Mouse (Mus musculus) erythroid progenitor cell, adult 5-6 weeks (primary cell): Measurements from ENCODE around the gene Abca13. TPM values are rescaled to one million over a fixed set of nuclear protein-coding genes. Genes with fewer than 3 reads are reported as not detected.
"Not testable (repeated sequence)": the region's sequence is repeated elsewhere in the genome, so short reads cannot be mapped to it uniquely, and the experiment has no call there.

Experiments used
- ATAC-seq: replicated peaks from 2 replicates; pipeline ENCODE4 v1.8.0; 2016; ENCODE audit warnings: moderate number of reproducible peaks, mild to moderate bottlenecking, moderate TSS enrichment, inconsistent platforms; ENCODE audit not compliant: poor library complexity, low FRiP score, severe bottlenecking
- total RNA-seq, 2 experiments: library from RNA; stranded (forward) in 1 of 2; stranded (reverse) in 1 of 2; fragments of 150-400 nt in 1 of 2; fragments of 186-747, 209-891 nt in 1 of 2; gene quantifications; 2 replicates each; pipeline versions ENCODE4 v1.2.3 to v1.2.4; 2015 to 2017; ENCODE audit warnings: low replicate concordance in 2 of 2

The Abca13 gene
- total RNA-seq (2015; ENCODE audit: low replicate concordance): 5.0 and 7.2 TPM in 2 replicates
- total RNA-seq (2017; ENCODE audit: low replicate concordance): 4.4 and 4.6 TPM in 2 replicates

- no peak for ATAC-seq
These were observed at the start of gene Abca13 for GRCm38 (mm10) chr11:9191555-9192131. Abca13 (plus strand) TSS chr11:9191942.

- ATAC-seq: no peak
These were observed 46.6 kb upstream of the Abca13 start for GRCm38 (mm10) chr11:9145113-9145512.

DNA sequence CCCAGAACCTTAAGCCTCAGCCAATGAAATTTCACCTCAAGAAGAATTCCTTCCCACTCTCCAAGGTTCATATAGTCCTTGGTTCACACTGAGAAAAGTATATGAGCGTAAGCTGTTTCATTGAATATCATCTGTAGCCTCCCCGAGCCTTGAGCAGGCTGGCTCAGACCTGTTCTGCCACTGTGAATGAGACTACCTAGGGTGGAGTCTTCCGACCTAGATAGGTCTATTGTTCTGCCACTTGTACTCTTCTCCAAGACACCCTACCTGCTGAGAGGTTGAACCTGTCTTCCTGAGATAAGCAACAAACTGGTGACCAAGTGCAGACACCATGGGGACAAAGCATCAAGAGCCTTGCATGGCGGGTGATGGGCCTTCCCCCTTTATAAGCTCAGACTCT, 45.6 kb upstream of the Abca13 start:
- no peak for ATAC-seq

- ATAC-seq: no peak
These were observed 45.1 kb upstream of the Abca13 start for GRCm38 (mm10) chr11:9146683-9147082.

GRCm38 (mm10) chr11:9148206-9148605, 43.5 kb upstream of the Abca13 start:
- no peak for ATAC-seq

- ATAC-seq: not testable (repeated sequence)
These were observed 41.3 kb upstream of the Abca13 start for GRCm38 (mm10) chr11:9150403-9150802.

GRCm38 (mm10) chr11:9159953-9160352, 31.8 kb upstream of the Abca13 start:
- ATAC-seq: no peak

DNA sequence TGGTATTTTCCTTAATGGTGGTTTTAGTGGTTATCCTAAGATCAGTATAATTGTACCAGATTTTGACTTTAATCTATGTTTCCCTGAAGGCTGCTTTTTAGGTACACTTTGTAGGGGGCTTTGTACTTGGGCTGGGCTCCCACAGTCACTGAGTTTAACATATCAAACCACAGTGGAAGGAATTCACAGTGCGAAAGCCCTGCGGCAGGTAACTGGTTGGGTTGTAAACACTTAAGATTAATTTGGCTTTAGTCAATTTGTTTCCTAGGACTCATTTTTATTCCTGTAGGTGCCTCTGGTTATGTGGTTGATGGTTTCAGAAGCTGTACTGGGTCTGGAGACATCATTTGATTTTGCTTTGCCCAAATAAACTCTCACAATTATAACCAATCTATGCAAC, 24.4 kb upstream of the Abca13 start:
- no peak for ATAC-seq

GRCm38 (mm10) chr11:9181477-9181876, 10.3 kb upstream of the Abca13 start:
- ATAC-seq: no peak

DNA sequence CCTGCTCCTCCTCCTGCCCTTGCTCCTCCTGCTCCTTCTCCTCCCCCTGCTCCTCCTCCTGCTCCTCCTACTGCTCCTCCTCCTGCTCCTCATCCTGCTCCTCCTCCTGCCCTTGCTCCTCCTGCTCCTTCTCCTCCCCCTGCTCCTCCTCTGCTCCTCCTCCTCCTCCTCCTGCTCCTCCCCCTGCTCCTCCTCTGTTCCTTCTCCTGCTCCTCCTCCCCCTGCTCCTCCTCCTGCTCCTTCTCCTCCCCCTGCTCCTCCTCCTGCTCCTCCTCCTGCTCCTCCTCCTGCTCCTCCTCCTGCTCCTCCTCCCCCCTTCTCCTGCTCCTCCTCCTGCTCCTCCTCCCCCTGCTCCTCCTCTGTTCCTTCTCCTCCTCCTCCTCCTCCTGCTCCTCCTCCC, 2.3 kb upstream of the Abca13 start:
- ATAC-seq: not testable (repeated sequence)

DNA sequence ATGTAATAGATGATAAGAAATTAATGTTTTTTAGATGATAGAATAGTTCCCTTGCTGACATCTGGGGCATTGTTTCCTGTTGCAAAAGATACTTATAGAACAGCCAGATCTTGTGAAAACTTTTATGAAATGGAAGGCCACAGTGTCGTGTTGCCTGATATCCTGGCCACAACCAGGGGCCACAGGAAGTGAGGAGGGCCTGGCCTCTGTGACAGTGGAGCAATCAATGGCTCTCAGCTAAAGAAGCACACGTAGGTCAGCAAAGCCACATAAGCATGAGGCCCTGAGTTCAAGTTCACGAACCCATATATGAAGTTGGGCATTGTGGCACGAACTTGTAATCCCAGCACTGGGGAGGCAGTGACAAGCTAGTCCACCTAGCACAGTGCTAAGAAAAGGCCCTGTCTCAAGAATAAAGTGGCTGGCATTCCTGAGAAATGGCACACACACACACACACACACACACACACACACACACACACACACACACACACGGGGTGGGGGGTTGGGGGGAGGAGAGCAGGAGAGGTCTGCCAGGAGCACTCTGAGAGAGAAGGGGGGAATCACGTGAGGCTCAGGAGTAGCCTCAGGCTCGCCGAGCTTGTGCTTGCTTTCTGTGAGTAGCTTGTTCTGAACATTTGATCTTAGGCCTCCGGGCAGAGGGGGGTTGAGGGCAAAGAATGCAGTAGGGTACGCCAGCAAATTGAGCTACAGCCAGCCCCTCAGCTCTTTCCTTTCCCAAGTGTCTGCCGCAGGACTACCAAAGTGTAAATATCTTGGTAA, 779 bp upstream of the Abca13 start:
- no peak for ATAC-seq

GRCm38 (mm10) chr11:9194861-9195260, 3.1 kb downstream of the Abca13 start:
- no peak for ATAC-seq

DNA sequence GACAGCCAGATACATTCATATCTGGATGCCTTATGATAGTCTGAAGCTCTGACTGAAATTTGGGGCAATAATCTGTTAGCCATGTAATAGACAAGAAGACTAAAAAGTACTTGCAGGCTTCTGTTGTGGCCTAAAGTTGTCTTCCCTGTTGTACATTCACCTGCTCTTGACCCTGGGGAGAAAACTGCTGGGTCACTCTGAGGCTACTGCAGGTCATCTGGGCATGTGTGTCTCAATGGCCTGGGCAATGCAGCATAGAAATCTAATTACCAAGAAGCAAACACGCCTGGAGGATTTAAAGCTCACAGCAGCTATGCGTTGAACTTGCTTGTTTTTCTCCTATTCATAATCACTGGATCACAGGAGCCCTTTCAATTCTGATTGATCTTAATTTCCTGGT, 8.1 kb downstream of the Abca13 start:
- no peak for ATAC-seq

DNA sequence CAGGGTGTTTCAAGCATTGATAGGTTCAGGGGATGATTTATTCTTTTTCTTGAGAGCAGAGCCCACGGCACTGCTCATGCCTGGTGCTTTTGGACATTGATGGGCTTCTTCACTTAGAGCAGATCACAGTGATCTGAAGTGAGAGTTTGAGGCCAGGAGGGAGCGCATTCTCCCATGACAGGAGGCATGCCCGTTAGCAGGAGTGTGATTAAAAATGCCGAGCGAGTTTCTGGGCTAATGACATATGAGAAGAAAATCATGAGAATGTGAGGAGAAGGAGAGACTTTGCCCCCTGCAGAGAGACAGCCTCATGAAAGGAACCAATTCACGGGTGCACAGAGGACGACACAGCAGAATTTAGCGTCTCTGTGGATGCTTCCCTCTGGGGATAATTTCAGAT, 19.0 kb downstream of the Abca13 start:
- ATAC-seq: no peak

DNA sequence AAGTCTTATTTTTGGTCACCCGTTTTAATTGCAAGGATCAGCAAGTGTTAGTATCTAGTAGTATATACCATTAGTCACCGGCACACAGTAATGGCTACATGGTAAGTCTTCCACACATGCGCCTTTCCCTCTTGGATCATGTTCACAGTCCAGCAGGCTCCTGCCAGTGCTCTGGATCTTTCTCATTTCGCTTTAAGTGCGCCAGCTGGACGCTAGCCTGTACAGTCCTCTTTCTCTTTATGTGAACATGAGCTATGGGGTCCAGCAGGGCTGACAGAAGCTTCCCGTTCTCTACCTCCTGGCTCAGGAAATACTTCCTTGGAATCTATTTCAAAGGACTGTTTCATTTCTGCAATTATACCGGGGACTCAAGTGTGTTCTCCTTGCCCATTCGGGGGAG, 21.8 kb downstream of the Abca13 start:
- ATAC-seq: no peak

DNA sequence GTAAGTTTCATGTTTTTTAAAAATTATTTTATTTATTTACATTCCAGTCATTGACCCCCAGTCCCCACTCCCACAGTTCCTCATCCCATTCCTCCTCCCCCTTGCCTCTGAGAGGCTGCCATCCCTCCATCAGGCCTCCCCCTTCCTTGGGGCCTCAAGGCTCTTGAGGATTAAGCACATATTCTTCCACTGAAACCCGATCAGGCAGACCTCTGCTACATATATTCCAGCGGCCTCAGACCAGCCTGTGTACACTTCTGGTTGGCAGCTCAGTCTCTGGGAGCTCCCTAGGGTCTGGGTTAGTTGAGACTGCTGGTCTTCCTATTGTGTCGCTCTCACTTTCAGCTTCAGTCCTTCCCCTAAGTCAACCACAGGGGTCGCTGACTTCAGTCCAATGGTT, 24.5 kb downstream of the Abca13 start:
- no peak for ATAC-seq

DNA sequence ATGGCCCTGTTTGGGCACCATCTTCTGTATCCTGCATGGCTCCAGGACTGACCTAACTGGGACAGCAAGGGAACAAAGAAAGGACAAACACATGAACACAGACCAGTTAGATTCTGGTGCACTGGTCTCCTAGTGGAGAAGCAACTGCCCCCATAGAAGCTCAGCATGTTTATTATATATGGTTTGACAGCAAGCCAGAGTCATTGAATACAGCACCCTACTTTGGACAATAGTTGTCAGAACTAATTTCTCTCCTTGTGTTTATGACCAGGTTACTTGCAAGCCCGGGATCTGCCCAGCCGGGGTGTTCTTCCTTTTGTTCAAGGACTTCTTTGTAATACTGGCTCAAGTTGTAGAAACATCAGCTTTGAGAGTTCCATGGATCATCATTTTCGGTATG, 28.8 kb downstream of the Abca13 start:
- no peak for ATAC-seq

GRCm38 (mm10) chr11:9221646-9222045, 29.9 kb downstream of the Abca13 start:
- ATAC-seq: no peak

GRCm38 (mm10) chr11:9226399-9226798, 34.7 kb downstream of the Abca13 start:
- no peak for ATAC-seq

GRCm38 (mm10) chr11:9249627-9250026, 57.9 kb downstream of the Abca13 start:
- not testable (repeated sequence) for ATAC-seq

DNA sequence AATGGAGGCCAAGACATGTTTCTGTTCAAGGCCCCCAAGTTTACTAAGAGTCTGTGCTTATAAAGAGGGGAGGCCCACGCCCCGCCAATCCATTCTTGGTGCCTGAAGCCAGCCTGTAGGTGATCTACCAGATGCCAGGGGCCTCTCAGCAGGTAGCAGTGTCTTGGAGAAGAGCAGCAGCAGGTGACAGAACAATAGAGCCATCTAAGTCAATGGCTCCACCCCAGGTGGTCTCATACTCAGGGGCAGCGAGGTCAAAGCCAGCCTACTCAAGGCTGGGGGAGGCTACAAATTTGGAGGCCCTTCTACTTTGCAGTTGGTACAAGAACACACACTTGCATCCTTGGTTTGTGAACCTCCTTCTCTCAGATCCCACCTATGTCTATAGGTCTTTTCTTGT, 71.3 kb downstream of the Abca13 start:
- not testable (repeated sequence) for ATAC-seq
